Mouse (Mus musculus) CH12.LX (cell line): ENCODE data around the gene Arl2bp. TPM values are rescaled to one million over a fixed set of nuclear protein-coding genes. Genes with fewer than 3 reads are reported as not detected.
A peak's percentile ranks its signal among the peaks of the same experiment; 100 is the strongest.

Experiments
- DNase-seq: peaks from one replicate; pipeline ENCODE4 v3.0.0-alpha.2; 2013; ENCODE audit errors: extremely low read depth
- H3K27ac ChIP-seq: 2 replicates; pipeline ENCODE4 v1.5.1; 2012; ENCODE audit warnings: low read depth, mild to moderate bottlenecking, control low read depth, moderate library complexity; ENCODE audit not compliant: insufficient read depth
- H3K27me3 ChIP-seq: replicated peaks from 2 replicates; pipeline ENCODE3; 2012; ENCODE audit warnings: inconsistent platforms
- H3K36me3 ChIP-seq, 2 experiments: replicated peaks in 1 of 2; 2 replicates each; pipeline versions ENCODE3 to v1.6.1; 2012; ENCODE audit warnings: inconsistent platforms in 1 of 2, low read length in 1 of 2, mild to moderate bottlenecking in 1 of 2, mixed read lengths in 1 of 2, moderate library complexity in 1 of 2; ENCODE audit not compliant: control insufficient read depth in 1 of 2, insufficient read depth in 1 of 2
- H3K4me1 ChIP-seq, 2 experiments: 2 replicates each; pipeline ENCODE4 v1.6.1; 2012; ENCODE audit warnings: inconsistent platforms in 1 of 2, moderate library complexity in 1 of 2; ENCODE audit not compliant: insufficient read depth in 2 of 2, control insufficient read depth in 1 of 2
- H3K4me2 ChIP-seq: 2 replicates; pipeline ENCODE4 v1.6.1; 2012; ENCODE audit warnings: low read depth, mild to moderate bottlenecking, control low read depth; ENCODE audit not compliant: poor library complexity, insufficient read depth, severe bottlenecking
- H3K4me3 ChIP-seq, 3 experiments: fragments of 150-350 bp in 1 of 3; sonication (generic) in 1 of 3; replicated peaks in 1 of 3; 2 replicates each; pipeline versions ENCODE3 to v1.5.1; 2011 to 2012; ENCODE audit warnings: low read depth in 2 of 3, low read length in 2 of 3, mild to moderate bottlenecking in 2 of 3, moderate library complexity in 2 of 3, control low read depth in 1 of 3, improper control_type of control experiment in 1 of 3, inconsistent platforms in 1 of 3, mixed read lengths in 1 of 3; ENCODE audit not compliant: poor library complexity in 1 of 3
- H3K79me2 ChIP-seq: replicated peaks from 2 replicates; pipeline ENCODE4 v1.6.1; 2012; ENCODE audit warnings: mild to moderate bottlenecking, moderate library complexity; ENCODE audit not compliant: control insufficient read depth, poor library complexity, insufficient read depth, severe bottlenecking; ENCODE audit errors: extremely low read depth
- H3K9ac ChIP-seq: 2 replicates; pipeline ENCODE4 v1.6.1; 2012; ENCODE audit warnings: low read depth, mild to moderate bottlenecking, control low read depth, moderate library complexity; ENCODE audit not compliant: insufficient read depth
- H3K9me3 ChIP-seq: replicated peaks from 2 replicates; pipeline ENCODE3; 2012; ENCODE audit warnings: low read length, inconsistent platforms, mixed read lengths
- BHLHE40 ChIP-seq: IDR thresholded peaks from 2 replicates; pipeline ENCODE4 v1.6.1; 2011; ENCODE audit warnings: mild to moderate bottlenecking, low read depth, low read length, improper control_type of control experiment
- CHD2 ChIP-seq: IDR thresholded peaks from 2 replicates; pipeline ENCODE4 v1.6.1; 2011; ENCODE audit warnings: low read length, improper control_type of control experiment
- E2F4 ChIP-seq: IDR thresholded peaks from 2 replicates; pipeline ENCODE4 v1.6.1; 2011; ENCODE audit warnings: low read depth, low read length, improper control_type of control experiment; ENCODE audit not compliant: insufficient replicate concordance
- ELF1 ChIP-seq: IDR thresholded peaks from 2 replicates; pipeline ENCODE4 v1.6.1; 2014; ENCODE audit warnings: low read depth, mild to moderate bottlenecking, inconsistent platforms, low read length, improper control_type of control experiment
- GABPA ChIP-seq: IDR thresholded peaks from 2 replicates; pipeline ENCODE4 v1.6.1; 2012; ENCODE audit warnings: low read depth, low read length, improper control_type of control experiment, inconsistent platforms; ENCODE audit not compliant: insufficient replicate concordance
- HCFC1 ChIP-seq: IDR thresholded peaks from 2 replicates; pipeline ENCODE4 v1.6.1; 2012; ENCODE audit warnings: low read depth, mild to moderate bottlenecking, inconsistent platforms, low read length, improper control_type of control experiment
- JUND ChIP-seq: conservative IDR thresholded peaks from 2 replicates; pipeline ENCODE4 v1.6.1; 2011; ENCODE audit warnings: low read depth, low read length, improper control_type of control experiment
- MAX ChIP-seq: IDR thresholded peaks from 2 replicates; pipeline ENCODE4 v1.6.1; 2011; ENCODE audit warnings: low read length, improper control_type of control experiment
- MYC ChIP-seq: IDR thresholded peaks from 2 replicates; pipeline ENCODE4 v1.6.1; 2011; ENCODE audit warnings: low read depth, mild to moderate bottlenecking, improper control_type of control experiment, low read length
- NRF1 ChIP-seq: IDR thresholded peaks from 2 replicates; pipeline ENCODE4 v1.6.1; 2014; ENCODE audit warnings: low read depth, mild to moderate bottlenecking, inconsistent platforms, low read length, improper control_type of control experiment, moderate library complexity
- PAX5 ChIP-seq: IDR thresholded peaks from 2 replicates; pipeline ENCODE4 v1.6.1; 2012; ENCODE audit warnings: low read length, inconsistent platforms, mixed read lengths
- POLR2A ChIP-seq: IDR thresholded peaks from 2 replicates; pipeline ENCODE4 v1.6.1; 2011; ENCODE audit warnings: low read depth, mild to moderate bottlenecking, improper control_type of control experiment, low read length
- POLR2AphosphoS2 ChIP-seq: IDR thresholded peaks from 2 replicates; pipeline ENCODE4 v1.6.1; 2011; ENCODE audit warnings: low read depth, low read length, improper control_type of control experiment
- RAD21 ChIP-seq: IDR thresholded peaks from 2 replicates; pipeline ENCODE4 v1.6.1; 2011; ENCODE audit warnings: low read depth, mild to moderate bottlenecking, low read length, improper control_type of control experiment, moderate library complexity
- SIN3A ChIP-seq: IDR thresholded peaks from 2 replicates; pipeline ENCODE4 v1.6.1; 2012; ENCODE audit warnings: low read length, improper control_type of control experiment, inconsistent platforms
- SMC3 ChIP-seq: IDR thresholded peaks from 2 replicates; pipeline ENCODE4 v1.6.1; 2011; ENCODE audit warnings: low read depth, low read length, improper control_type of control experiment
- USF1 ChIP-seq: IDR thresholded peaks from 2 replicates; pipeline ENCODE4 v1.6.1; 2014; ENCODE audit warnings: low read depth, mild to moderate bottlenecking, inconsistent platforms, low read length, improper control_type of control experiment
- ZC3H11A ChIP-seq: IDR thresholded peaks from 2 replicates; pipeline ENCODE4 v1.6.1; 2012; ENCODE audit warnings: low read depth, mild to moderate bottlenecking, inconsistent platforms, low read length, improper control_type of control experiment
- ZKSCAN1 ChIP-seq: IDR thresholded peaks from 2 replicates; pipeline ENCODE4 v1.6.1; 2012; ENCODE audit warnings: low read depth, inconsistent platforms, low read length, improper control_type of control experiment, borderline replicate concordance
- ZMIZ1 ChIP-seq: IDR thresholded peaks from 2 replicates; pipeline ENCODE4 v1.6.1; 2012; ENCODE audit warnings: low read depth, mild to moderate bottlenecking, inconsistent platforms, low read length, improper control_type of control experiment
- dilution Hi-C: fragments of 300-500 bp; cut with MboI; formaldehyde crosslinking; loops from 2 replicates; pipeline ENCODE4 v1.14.3; 2020; ENCODE audit warnings: low sequenced_read_pairs; ENCODE audit not compliant: extremely low pct_unique_long_range_greater_than_20kb, extremely low pct_ligation_motif_present
- in situ Hi-C: fragments of 300-500 bp; cut with MboI; formaldehyde crosslinking; loops from 3 replicates; pipeline ENCODE4 v1.14.3; 2019; ENCODE audit warnings: low sequenced_read_pairs, low pct_ligation_motif_present, low pct_unique_long_range_greater_than_20kb, mixed read lengths
- polyA plus RNA-seq: library from polyadenylated mRNA; unstranded; fragments of >175 nt; gene quantifications from 2 replicates; pipeline ENCODE4 v1.2.1, GENCODE M21; 2012; ENCODE audit warnings: low read depth; ENCODE audit not compliant: insufficient read length
- total RNA-seq, 2 experiments: library from RNA; depleted of rRNA; stranded (reverse); fragments of 300-350 nt in 1 of 2; fragments of >200 nt in 1 of 2; gene quantifications; 2 replicates each; pipeline ENCODE4 v1.2.3; 2012 to 2014

The Arl2bp gene
- total and polyA plus RNA-seq, 3 experiments, result 24.8 to 107 (median 85.1) TPM

GRCm38 (mm10) chr8:94710336-94710735 lies 43.9 kb downstream of the Arl2bp start:
- in situ Hi-C loops (no loop called here), dilution Hi-C loops (no loop called here)
- no peaks in the 10 kb centered on the region for H3K27me3 ChIP-seq
- H3K4me3 ChIP-seq, result no peak overlapping the region
- no peaks in the 10 kb centered on the region for H3K9me3 ChIP-seq
- no peak for DNase-seq
- no peak overlapping the region for H3K9ac ChIP-seq
- H3K36me3 ChIP-seq, result no peaks in the 10 kb centered on the region
- peak; percentile 48; the same call in 1 of the 2 replicates for TF ChIP-seq BHLHE40
- no peak for TF ChIP-seq NRF1
- no peak for TF ChIP-seq ZC3H11A
- TF ChIP-seq CHD2, result no peak
- TF ChIP-seq ZMIZ1, result no peak
- H3K27ac ChIP-seq, result no peak overlapping the region
- no peak overlapping the region for H3K4me2 ChIP-seq
- H3K4me1 ChIP-seq, result peaks cover 44 to 80% of the 10 kb centered on the region in 2 experiments
- no peaks in the 10 kb centered on the region for H3K79me2 ChIP-seq

- Histone ChIP-seq H3K4me3 (no peak overlapping the region), H3K4me2 (peak overlapping the region; percentile 37), H3K9ac (0 out of 2 replicates have a peak overlapping the region, but pooled peaks have one; percentile 9), H3K36me3 (no peaks in the 10 kb centered on the region), H3K79me2 (no peaks in the 10 kb centered on the region), H3K27ac (peak overlapping the region; percentile 68; the same call in 1 of the 2 replicates), H3K9me3 (no peaks in the 10 kb centered on the region), H3K4me1 (peaks cover 44 to 77% of the 10 kb centered on the region in 2 experiments), H3K27me3 (no peaks in the 10 kb centered on the region)
- in situ Hi-C loops (no loop called here), dilution Hi-C loops (no loop called here)
- DNase-seq, result no peak
- TF ChIP-seq POLR2AphosphoS2 (no peak), USF1 (no peak), JUND (no peak), GABPA (no peak), ELF1 (no peak), RAD21 (no peak), PAX5 (no peak), SIN3A (no peak), POLR2A (no peak), HCFC1 (no peak), SMC3 (no peak), MAX (no peak), ZC3H11A (no peak), MYC (no peak), E2F4 (no peak), ZKSCAN1 (no peak)
Observed at GRCm38 (mm10) chr8:94711160-94711718, 44.8 kb downstream of the Arl2bp start.
